Mouse (Mus musculus) myocyte (in vitro differentiated cells): ENCODE measurements around the gene Arhgef25. TPM values are rescaled to one million over a fixed set of nuclear protein-coding genes. Genes with fewer than 3 reads are reported as not detected.

ENCODE experiments used
- H3K27me3 ChIP-seq: one replicate; pipeline ENCODE4 v1.6.1; 2011; ENCODE audit not compliant: control insufficient read depth, insufficient read depth, insufficient read length
- H3K36me3 ChIP-seq: one replicate; pipeline ENCODE4 v1.6.1; 2011; ENCODE audit not compliant: control insufficient read depth, insufficient read depth
- H3K4me2 ChIP-seq: one replicate; pipeline ENCODE4 v1.6.1; 2011; ENCODE audit warnings: low read depth, control low read depth
- H3K4me3 ChIP-seq: one replicate; pipeline ENCODE4 v1.5.1; 2011; ENCODE audit warnings: mild to moderate bottlenecking, control low read depth, moderate library complexity
- H3K79me2 ChIP-seq: one replicate; pipeline ENCODE4 v1.6.1; 2011; ENCODE audit not compliant: control insufficient read depth, insufficient read depth
- H3ac ChIP-seq: one replicate; pipeline ENCODE4 v1.6.1; 2011; ENCODE audit not compliant: control insufficient read depth, insufficient read length
- CEBPB ChIP-seq: IDR thresholded peaks from 2 replicates; pipeline ENCODE4 v1.6.1; 2011; ENCODE audit warnings: mild to moderate bottlenecking, moderate library complexity; ENCODE audit not compliant: poor library complexity, insufficient read depth, severe bottlenecking
- E2F4 ChIP-seq: IDR thresholded peaks from one replicate; pipeline ENCODE4 v1.6.1; 2011; ENCODE audit warnings: mild to moderate bottlenecking, control low read depth, moderate library complexity; ENCODE audit not compliant: insufficient read depth
- MAX ChIP-seq: IDR thresholded peaks from one replicate; pipeline ENCODE4 v1.6.1; 2011; ENCODE audit warnings: low read depth, mild to moderate bottlenecking, control low read depth
- MYOD1 ChIP-seq, 3 experiments: IDR thresholded peaks; one replicate each; pipeline ENCODE4 v1.6.1; 2011; ENCODE audit warnings: control low read depth in 2 of 3, low read depth in 2 of 3, mild to moderate bottlenecking in 2 of 3, moderate library complexity in 1 of 3; ENCODE audit not compliant: insufficient read length in 2 of 3, control insufficient read depth in 1 of 3
- MYOG ChIP-seq, 3 experiments: IDR thresholded peaks; one replicate each; pipeline ENCODE4 v1.6.1; 2011; ENCODE audit warnings: control low read depth in 2 of 3, low read depth in 2 of 3, mild to moderate bottlenecking in 2 of 3; ENCODE audit not compliant: insufficient read length in 2 of 3, control insufficient read depth in 1 of 3, insufficient read depth in 1 of 3
- POLR2A ChIP-seq: IDR thresholded peaks from one replicate; pipeline ENCODE4 v1.6.1; 2011; ENCODE audit warnings: low read depth, mild to moderate bottlenecking, control low read depth, moderate library complexity; ENCODE audit not compliant: insufficient read length
- POLR2AphosphoS2 ChIP-seq: IDR thresholded peaks from one replicate; pipeline ENCODE4 v1.6.1; 2011; ENCODE audit warnings: low read depth, control low read depth; ENCODE audit not compliant: insufficient read length
- REST ChIP-seq: IDR thresholded peaks from one replicate; pipeline ENCODE4 v1.6.1; 2011; ENCODE audit warnings: mild to moderate bottlenecking, control low read depth, moderate library complexity; ENCODE audit not compliant: insufficient read depth, insufficient read length
- SRF ChIP-seq: IDR thresholded peaks from one replicate; pipeline ENCODE4 v1.6.1; 2011; ENCODE audit warnings: low read depth; ENCODE audit not compliant: control insufficient read depth, insufficient read length
- TCF12 ChIP-seq: IDR thresholded peaks from one replicate; pipeline ENCODE4 v1.6.1; 2011; ENCODE audit warnings: mild to moderate bottlenecking, control low read depth; ENCODE audit not compliant: poor library complexity, insufficient read depth, severe bottlenecking
- TCF3 ChIP-seq: IDR thresholded peaks from one replicate; pipeline ENCODE4 v1.6.1; 2011; ENCODE audit warnings: low read depth, control low read depth; ENCODE audit not compliant: insufficient read length
- USF1 ChIP-seq: IDR thresholded peaks from one replicate; pipeline ENCODE4 v1.6.1; 2011; ENCODE audit warnings: low read depth, mild to moderate bottlenecking, control low read depth, moderate library complexity
- polyA plus RNA-seq: library from polyadenylated mRNA; unstranded; fragments of >200 nt; fragmentation: generic; extraction: Trizol; gene quantifications from one replicate; pipeline ENCODE4 v1.2.1, GENCODE M21; 2012; ENCODE audit warnings: missing spikeins

Gene Arhgef25
- polyA plus RNA-seq, 1 experiment, result 25.3 TPM

DNA sequence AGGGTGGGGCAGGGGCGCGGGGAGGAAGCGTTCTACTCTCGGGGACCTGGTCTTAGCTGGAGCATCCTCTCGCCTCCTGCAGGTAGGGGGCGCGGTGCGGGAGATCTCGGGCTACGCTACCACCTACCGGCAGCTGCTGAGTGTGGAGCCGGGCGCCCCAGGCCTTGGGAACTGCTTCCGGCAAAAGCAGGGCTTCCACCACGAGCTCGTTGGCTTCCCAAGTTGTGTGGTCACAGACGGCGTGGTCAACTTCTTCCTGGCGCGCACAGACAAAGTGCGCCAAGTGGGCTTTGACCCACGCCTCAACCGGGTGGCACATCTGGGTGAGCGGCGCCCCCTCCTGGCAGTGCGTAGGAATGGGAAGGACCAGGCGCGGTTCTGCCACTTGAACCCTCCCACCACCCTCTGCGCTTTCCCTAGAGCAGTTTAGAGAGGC, 19.0 kb downstream of the Arhgef25 start:
- Histone ChIP-seq H3K36me3 (no peaks in the 10 kb centered on the region), H3K4me3 (no peak overlapping the region), H3K4me2 (peak overlapping the region; percentile 62), H3K27me3 (no peaks in the 10 kb centered on the region), H3K79me2 (no peaks in the 10 kb centered on the region), H3ac (no peak overlapping the region)
- TF ChIP-seq MYOD1 (IDR thresholded peaks at IDR 0.05; ENCODE audit: control insufficient read depth in 1 of 3, insufficient read length in 2 of 3, low read depth in 2 of 3) (peak in 1 of 3 experiments; percentile 2), MAX (no peak)

DNA sequence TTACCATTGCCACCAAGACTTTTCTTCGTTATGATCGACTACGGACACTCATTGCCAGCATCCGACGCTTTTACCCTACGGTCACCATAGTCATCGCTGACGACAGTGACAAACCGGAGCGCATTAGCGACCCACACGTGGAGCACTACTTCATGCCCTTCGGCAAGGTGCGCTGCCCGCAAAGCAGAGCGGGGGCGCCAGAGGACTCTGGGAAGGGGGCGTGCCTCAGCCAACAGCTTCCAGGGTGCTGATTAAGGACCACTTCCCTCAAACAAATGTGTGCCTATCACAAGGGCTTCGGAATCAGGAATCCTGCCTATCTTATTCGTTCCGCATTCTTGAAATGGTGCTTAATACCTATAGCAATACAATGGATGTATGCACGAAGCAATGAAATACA, 19.9 kb downstream of the Arhgef25 start:
- H3K4me2 ChIP-seq, result no peak overlapping the region
- H3K4me3 ChIP-seq, result no peak overlapping the region
- H3K27me3 ChIP-seq, result no peaks in the 10 kb centered on the region
- no peaks in the 10 kb centered on the region for H3K79me2 ChIP-seq
- H3K36me3 ChIP-seq, result no peaks in the 10 kb centered on the region
- no peak overlapping the region for H3ac ChIP-seq
- TF ChIP-seq E2F4 (no peak), CEBPB (no peak), MAX (no peak), REST (no peak), USF1 (no peak), POLR2AphosphoS2 (no peak), POLR2A (no peak), TCF3 (no peak), MYOD1 (IDR thresholded peaks at IDR 0.05; ENCODE audit: control insufficient read depth in 1 of 3, insufficient read length in 2 of 3, low read depth in 2 of 3) (no peak), TCF12 (no peak), MYOG (IDR thresholded peaks at IDR 0.05; ENCODE audit: control insufficient read depth in 1 of 3, insufficient read depth in 1 of 3, insufficient read length in 2 of 3, low read depth in 2 of 3) (no peak), SRF (no peak)

DNA sequence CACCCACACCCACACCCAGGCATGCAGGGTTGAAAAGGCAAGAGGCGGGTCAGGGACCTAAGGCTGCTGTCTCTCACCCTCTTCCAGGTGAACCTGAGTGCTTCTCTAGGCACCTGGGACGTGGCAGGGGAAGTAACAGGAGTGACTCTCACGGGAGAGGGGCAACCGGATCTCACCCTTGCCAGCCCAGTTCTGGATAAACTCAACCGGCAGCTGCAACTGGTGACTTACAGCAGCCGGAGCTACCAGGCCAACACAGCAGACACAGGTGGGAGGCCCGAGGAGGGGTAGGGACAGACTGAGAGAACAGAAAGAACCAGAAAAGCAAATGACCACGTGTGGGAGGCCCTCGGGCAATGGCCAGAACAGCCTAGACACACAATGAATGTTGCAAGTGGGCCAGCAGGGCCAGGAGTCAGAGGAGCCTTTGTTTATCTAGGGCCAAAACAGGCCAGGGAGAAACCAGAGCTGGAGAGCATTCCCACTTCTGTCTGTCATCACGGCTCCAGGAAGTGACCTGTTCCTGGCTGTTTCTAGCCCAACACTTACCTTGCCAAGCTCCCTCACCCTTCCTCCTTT, 22.2 kb downstream of the Arhgef25 start:
- no peaks in the 10 kb centered on the region for H3K27me3 ChIP-seq

DNA sequence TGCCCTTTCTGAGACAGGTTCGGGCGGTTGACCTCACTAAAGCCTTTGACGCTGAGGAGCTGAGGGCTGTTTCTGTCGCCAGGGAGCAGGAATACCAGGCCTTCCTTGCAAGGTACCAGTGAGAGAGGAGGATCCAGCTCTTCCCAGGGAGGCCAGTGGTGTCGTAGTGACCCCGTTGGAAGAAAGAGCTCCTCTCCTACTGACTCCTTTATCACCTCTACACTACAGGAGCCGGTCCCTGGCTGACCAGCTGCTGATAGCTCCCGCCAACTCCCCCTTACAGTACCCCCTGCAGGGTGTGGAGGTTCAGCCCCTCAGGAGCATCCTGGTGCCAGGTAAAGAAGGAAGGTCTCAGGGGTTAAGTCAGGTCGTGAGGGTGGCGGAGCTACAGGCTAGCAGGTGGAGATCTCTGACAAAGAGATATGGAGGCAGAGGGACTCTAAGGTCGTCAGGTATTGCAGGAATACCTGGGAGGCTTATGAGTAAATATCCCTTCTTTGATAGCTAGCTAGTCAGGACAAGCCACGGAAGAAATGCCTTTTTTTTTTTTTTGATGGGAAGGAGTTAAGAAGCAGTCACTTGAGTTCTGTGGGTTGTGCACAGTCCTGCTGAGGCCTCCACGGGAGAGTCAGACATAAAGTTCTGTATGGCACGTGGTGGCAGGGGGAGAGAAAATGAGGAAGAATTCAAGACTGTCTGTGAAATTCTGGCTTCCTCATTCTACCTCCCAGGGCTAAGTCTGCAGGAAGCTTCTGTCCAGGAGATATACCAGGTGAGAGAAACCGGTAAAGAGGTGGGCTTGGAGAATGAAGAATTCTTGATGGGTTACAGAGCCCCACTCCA, 22.9 kb downstream of the Arhgef25 start:
- no peak overlapping the region for H3K4me3 ChIP-seq
- no peak overlapping the region for H3ac ChIP-seq
- no peak overlapping the region for H3K4me2 ChIP-seq
- no peak for TF ChIP-seq E2F4
- no peak for TF ChIP-seq MYOD1 (IDR thresholded peaks at IDR 0.05; ENCODE audit: control insufficient read depth in 1 of 3, insufficient read length in 2 of 3, low read depth in 2 of 3)
- no peak for TF ChIP-seq SRF
- no peaks in the 10 kb centered on the region for H3K36me3 ChIP-seq
- H3K79me2 ChIP-seq, result no peaks in the 10 kb centered on the region
- H3K27me3 ChIP-seq, result no peaks in the 10 kb centered on the region

More for the DNA sequence above, 22.2 kb downstream of the Arhgef25 start:
- Histone ChIP-seq H3K79me2 (no peaks in the 10 kb centered on the region), H3ac (no peak overlapping the region), H3K36me3 (no peaks in the 10 kb centered on the region), H3K4me3 (no peak overlapping the region), H3K4me2 (no peak overlapping the region)
- TF ChIP-seq TCF3, result no peak
- TF ChIP-seq POLR2AphosphoS2, result no peak
- no peak for TF ChIP-seq POLR2A
- no peak for TF ChIP-seq MAX
- TF ChIP-seq SRF, result no peak
- TF ChIP-seq E2F4, result no peak
- no peak for TF ChIP-seq REST
- no peak for TF ChIP-seq CEBPB
- no peak for TF ChIP-seq MYOD1 (IDR thresholded peaks at IDR 0.05; ENCODE audit: control insufficient read depth in 1 of 3, insufficient read length in 2 of 3, low read depth in 2 of 3)
- TF ChIP-seq TCF12, result no peak

DNA sequence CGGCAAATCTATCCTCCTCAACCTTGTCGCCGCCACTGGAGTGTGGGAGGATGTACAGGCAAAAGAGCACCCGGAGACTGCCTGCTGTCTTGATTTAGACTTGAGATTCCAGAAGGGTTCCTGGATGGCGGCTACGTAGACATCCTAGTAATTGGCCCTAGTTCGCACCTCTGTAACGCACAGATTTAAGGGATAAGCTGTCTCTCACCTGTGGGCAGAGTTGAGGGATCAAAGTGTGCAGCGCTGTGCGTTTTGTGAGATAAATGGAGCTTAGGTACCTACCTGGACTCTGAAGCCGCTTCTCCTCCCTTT, 23.5 kb downstream of the Arhgef25 start:
- Histone ChIP-seq H3K27me3 (no peaks in the 10 kb centered on the region), H3K36me3 (no peaks in the 10 kb centered on the region), H3K4me2 (no peak overlapping the region), H3K79me2 (no peaks in the 10 kb centered on the region), H3K4me3 (peak overlapping the region; percentile 23), H3ac (peak overlapping the region; percentile 49)
- TF ChIP-seq MAX, result no peak
